Mouse (Mus musculus) lung, embryonic 16.5 days (tissue): ENCODE measurements around the gene Fam47e. TPM values are rescaled to one million over a fixed set of nuclear protein-coding genes. Genes with fewer than 3 reads are reported as not detected.
A peak's percentile ranks its signal among the peaks of the same experiment; 100 is the strongest.

Experiments used
- ATAC-seq: fragments of 200-750 bp; cut with Nextera tagmentation; 2 replicates; pipeline ENCODE4 v1.8.0; 2017; ENCODE audit warnings: low read depth, mild to moderate bottlenecking, moderate library complexity
- H3K27ac ChIP-seq: fragments of 300-500 bp; sonication (generic); 2 replicates; pipeline ENCODE4 v1.5.1; 2014; ENCODE audit warnings: mild to moderate bottlenecking, control low read depth, low read length
- H3K27me3 ChIP-seq: fragments of 300-500 bp; sonication (generic); 2 replicates; pipeline ENCODE4 v1.6.1; 2014; ENCODE audit warnings: low read depth, low read length, mixed read lengths; ENCODE audit not compliant: control insufficient read depth, insufficient read depth
- H3K36me3 ChIP-seq: fragments of 300-500 bp; sonication (generic); 2 replicates; pipeline ENCODE4 v1.6.1; 2014; ENCODE audit warnings: low read length; ENCODE audit not compliant: control insufficient read depth, insufficient read depth
- H3K4me1 ChIP-seq: fragments of 300-500 bp; sonication (generic); replicated peaks from 2 replicates; pipeline ENCODE4 v1.6.1; 2014; ENCODE audit warnings: low read length, mixed read lengths; ENCODE audit not compliant: control insufficient read depth, insufficient read depth
- H3K4me2 ChIP-seq: fragments of 300-500 bp; sonication (generic); 2 replicates; pipeline ENCODE4 v1.6.1; 2014; ENCODE audit warnings: low read depth, low read length, control low read depth
- H3K4me3 ChIP-seq: fragments of 300-500 bp; sonication (generic); 2 replicates; pipeline ENCODE4 v1.5.1; 2014; ENCODE audit warnings: mild to moderate bottlenecking, low read length, control low read depth
- H3K9ac ChIP-seq: fragments of 300-500 bp; sonication (generic); 2 replicates; pipeline ENCODE4 v1.6.1; 2014; ENCODE audit warnings: low read length, control low read depth
- H3K9me3 ChIP-seq: fragments of 300-500 bp; sonication (generic); 2 replicates; pipeline ENCODE4 v1.6.1; 2016; ENCODE audit warnings: low read length; ENCODE audit not compliant: control insufficient read depth
- WGBS: fragments of 180-500 bp; shearing (Covaris S2); extraction: QIAGEN DNeasy Blood & Tissue Kit; methylation state at CpG from one replicate; pipeline ENCODE4 v1.1.7; 2014; 5-methylcytosine and 5-hydroxymethylcytosine counted together
- polyA plus RNA-seq: library from polyadenylated mRNA; unstranded; fragments of >200 nt; fragmentation: Nextera tagmentation; extraction: Ambion mirVana; gene quantifications from 2 replicates; pipeline ENCODE4 v1.2.1, GENCODE M21; 2015

Fam47e gene
- polyA plus RNA-seq, 1 experiment from 2014 or later, result 4.2 TPM

GRCm38 (mm10) chr5:92585932-92586331 lies 31.1 kb downstream of the Fam47e start:
- Histone ChIP-seq H3K9ac (no peak overlapping the region), H3K27ac (no peak overlapping the region), H3K36me3 (no peaks in the 10 kb centered on the region), H3K4me2 (no peak overlapping the region), H3K9me3 (no peaks in the 10 kb centered on the region), H3K4me1 (no peaks in the 10 kb centered on the region), H3K27me3 (no peaks in the 10 kb centered on the region), H3K4me3 (no peak overlapping the region)
- 44% methylated on average over 10 of the region's 10 CpGs for WGBS
- no peak for ATAC-seq

GRCm38 (mm10) chr5:92595026-92595425 lies 40.2 kb downstream of the Fam47e start:
- WGBS, result 76% methylated on average over 5 of the region's 5 CpGs

GRCm38 (mm10) chr5:92596865-92597264 lies 42.0 kb downstream of the Fam47e start:
- Histone ChIP-seq H3K27ac (no peak overlapping the region), H3K36me3 (no peaks in the 10 kb centered on the region), H3K9me3 (no peaks in the 10 kb centered on the region), H3K9ac (no peak overlapping the region), H3K4me3 (no peak overlapping the region), H3K4me1 (no peaks in the 10 kb centered on the region), H3K27me3 (no peaks in the 10 kb centered on the region), H3K4me2 (no peak overlapping the region)
- ATAC-seq, result no peak
- WGBS, result 80% methylated on average over 8 of the region's 8 CpGs

More at GRCm38 (mm10) chr5:92595026-92595425, 40.2 kb downstream of the Fam47e start:
- Histone ChIP-seq H3K9me3 (no peaks in the 10 kb centered on the region), H3K4me3 (no peak overlapping the region), H3K4me1 (no peaks in the 10 kb centered on the region), H3K36me3 (no peaks in the 10 kb centered on the region), H3K27ac (no peak overlapping the region), H3K27me3 (no peaks in the 10 kb centered on the region), H3K9ac (no peak overlapping the region), H3K4me2 (no peak overlapping the region)
- ATAC-seq, result no peak

GRCm38 (mm10) chr5:92599030-92599429 lies 44.2 kb downstream of the Fam47e start:
- Histone ChIP-seq H3K36me3 (no peaks in the 10 kb centered on the region), H3K9ac (no peak overlapping the region), H3K27ac (no peak overlapping the region), H3K4me2 (no peak overlapping the region), H3K4me3 (no peak overlapping the region), H3K27me3 (no peaks in the 10 kb centered on the region), H3K4me1 (peaks cover 2% of the 10 kb centered on the region; the same call in 1 of the 2 replicates), H3K9me3 (no peaks in the 10 kb centered on the region)
- no peak for ATAC-seq
- 56% methylated on average over 10 of the region's 10 CpGs for WGBS

GRCm38 (mm10) chr5:92602691-92603690 lies 48.1 kb downstream of the Fam47e start, which contains the start of gene Stbd1:
Gene Stbd1 (plus strand): TSS chr5:92603041.
- Histone ChIP-seq H3K36me3 (peaks cover 15% of the 10 kb centered on the region), H3K27ac (peak within 1 kb of the TSS; percentile 91), H3K4me1 (peaks cover 22% of the 10 kb centered on the region), H3K27me3 (no peaks in the 10 kb centered on the region), H3K9ac (peak within 1 kb of the TSS; percentile 82), H3K4me2 (peak within 1 kb of the TSS; percentile 68), H3K9me3 (no peaks in the 10 kb centered on the region), H3K4me3 (peak within 1 kb of the TSS; percentile 66)
- peak; percentile 91 for ATAC-seq
- WGBS, result 0% methylated on average over 52 of the region's 69 CpGs

- peak overlapping the region; percentile 68 for H3K4me2 ChIP-seq
- no peaks in the 10 kb centered on the region for H3K9me3 ChIP-seq
- peaks cover 22% of the 10 kb centered on the region for H3K4me1 ChIP-seq
- H3K4me3 ChIP-seq, result peak overlapping the region; percentile 66
- peaks cover 15% of the 10 kb centered on the region for H3K36me3 ChIP-seq
- H3K9ac ChIP-seq, result peak overlapping the region; percentile 82
- H3K27ac ChIP-seq, result peak overlapping the region; percentile 91
- ATAC-seq, result peak; percentile 71
- no peaks in the 10 kb centered on the region for H3K27me3 ChIP-seq
- WGBS, result 19% methylated on average over 10 of the region's 10 CpGs
Measured at GRCm38 (mm10) chr5:92604452-92605247, 49.8 kb downstream of the Fam47e start.

GRCm38 (mm10) chr5:92607492-92608229 lies 52.8 kb downstream of the Fam47e start:
- Histone ChIP-seq H3K36me3 (peaks cover 15% of the 10 kb centered on the region), H3K4me1 (peaks cover 22% of the 10 kb centered on the region), H3K4me3 (no peak overlapping the region), H3K27me3 (no peaks in the 10 kb centered on the region), H3K9me3 (no peaks in the 10 kb centered on the region), H3K27ac (no peak overlapping the region), H3K9ac (no peak overlapping the region), H3K4me2 (no peak overlapping the region)
- ATAC-seq, result no peak
- WGBS, result 85% methylated on average over 5 of the region's 5 CpGs

GRCm38 (mm10) chr5:92612756-92613155 lies 57.9 kb downstream of the Fam47e start:
- Histone ChIP-seq H3K27me3 (no peaks in the 10 kb centered on the region), H3K4me1 (no peaks in the 10 kb centered on the region), H3K4me3 (no peak overlapping the region), H3K4me2 (no peak overlapping the region), H3K27ac (no peak overlapping the region), H3K9ac (no peak overlapping the region), H3K9me3 (no peaks in the 10 kb centered on the region), H3K36me3 (no peaks in the 10 kb centered on the region)
- WGBS, result 88% methylated on average over 4 of the region's 4 CpGs
- no peak for ATAC-seq
